Mouse (Mus musculus) c-Kit-positive CD71-positive TER-119-negative erythroid progenitor cells, embryonic 14.5 days (primary cell): Measurements from ENCODE around the gene Mknk1.

Experiments used
- DNase-seq: peaks from one replicate; pipeline ENCODE4 v3.0.0-alpha.2; 2013; ENCODE audit warnings: low read depth

Mknk1 gene

GRCm38 (mm10) chr4:115847377-115847776, 8.4 kb downstream of the Mknk1 start:
- DNase-seq = no peak

- DNase-seq = no peak
These were observed 9.1 kb downstream of the Mknk1 start for GRCm38 (mm10) chr4:115848083-115848482.

DNA sequence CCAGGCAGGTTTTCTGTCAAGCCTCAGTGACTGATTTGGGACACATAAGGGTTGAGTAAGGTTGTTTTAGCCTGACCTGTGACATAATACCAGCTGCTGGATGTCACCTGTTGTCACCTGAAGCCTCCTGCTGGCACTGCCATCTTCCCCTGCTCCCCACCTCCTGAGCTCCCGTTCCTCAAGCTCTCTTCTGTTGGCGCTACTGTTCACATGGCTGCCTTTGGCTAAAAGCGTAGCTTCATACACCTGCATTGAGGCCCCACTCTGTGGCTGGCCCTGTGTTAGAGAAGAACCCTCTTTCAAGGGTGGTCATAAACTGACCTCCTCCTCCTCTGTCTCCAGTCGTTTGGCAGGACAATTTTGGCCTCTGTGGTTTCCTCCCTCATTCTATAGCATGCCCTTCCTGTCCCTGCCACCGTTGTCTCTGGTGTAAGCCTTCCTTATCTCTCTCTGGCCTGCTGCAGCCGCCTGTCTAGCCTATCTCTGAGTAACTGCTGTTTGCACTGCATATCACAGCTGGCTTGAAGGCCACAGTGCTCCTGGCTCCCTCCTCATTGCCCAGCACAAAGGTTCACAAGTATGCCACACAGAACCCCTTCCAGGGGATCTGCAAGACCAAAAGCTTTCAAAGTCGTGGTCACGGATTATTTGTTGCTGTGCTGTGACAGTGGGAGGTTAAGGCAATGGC, 10.1 kb downstream of the Mknk1 start:
- DNase-seq = peak; percentile 76

DNA sequence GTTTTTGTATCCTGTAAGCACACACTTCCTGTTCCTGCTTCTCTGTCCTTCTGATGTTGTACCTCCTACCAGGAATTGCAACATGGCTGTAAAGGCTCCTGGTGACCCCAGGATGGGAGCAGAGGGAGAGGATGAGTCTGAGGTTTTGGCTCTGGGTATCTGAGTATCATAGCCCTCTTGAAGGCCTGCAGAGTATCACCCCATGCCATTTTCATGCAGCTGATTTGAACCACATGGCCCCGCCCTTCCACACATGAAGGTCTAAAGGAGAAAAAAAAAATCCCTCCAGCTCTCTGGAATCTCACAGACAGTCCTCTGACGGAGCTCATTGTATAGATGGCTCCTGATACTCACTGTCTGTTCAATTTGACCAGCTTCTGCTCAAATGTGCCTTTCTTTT, 11.1 kb downstream of the Mknk1 start:
- no peak for DNase-seq

DNA sequence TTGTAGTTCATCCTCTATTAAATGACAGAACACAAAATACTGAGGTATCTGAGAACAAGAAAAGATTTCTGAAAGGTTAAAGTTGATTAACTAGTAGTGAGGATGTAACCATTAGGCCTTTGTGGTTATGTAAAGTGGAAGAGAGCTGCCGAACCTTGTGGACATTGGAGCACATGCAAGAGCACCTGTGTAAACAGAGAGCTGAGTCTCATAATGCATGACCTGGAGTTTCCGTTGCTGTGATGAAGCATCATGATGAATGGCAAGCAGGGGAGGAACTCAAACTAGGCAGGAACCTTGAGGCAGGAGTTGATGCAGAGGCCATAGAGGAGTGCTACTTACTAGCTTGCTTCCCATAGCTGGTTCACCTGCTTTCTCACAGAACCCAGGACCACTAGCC, 11.6 kb downstream of the Mknk1 start:
- DNase-seq = no peak

GRCm38 (mm10) chr4:115851569-115851968, 12.6 kb downstream of the Mknk1 start:
- DNase-seq = no peak

DNA sequence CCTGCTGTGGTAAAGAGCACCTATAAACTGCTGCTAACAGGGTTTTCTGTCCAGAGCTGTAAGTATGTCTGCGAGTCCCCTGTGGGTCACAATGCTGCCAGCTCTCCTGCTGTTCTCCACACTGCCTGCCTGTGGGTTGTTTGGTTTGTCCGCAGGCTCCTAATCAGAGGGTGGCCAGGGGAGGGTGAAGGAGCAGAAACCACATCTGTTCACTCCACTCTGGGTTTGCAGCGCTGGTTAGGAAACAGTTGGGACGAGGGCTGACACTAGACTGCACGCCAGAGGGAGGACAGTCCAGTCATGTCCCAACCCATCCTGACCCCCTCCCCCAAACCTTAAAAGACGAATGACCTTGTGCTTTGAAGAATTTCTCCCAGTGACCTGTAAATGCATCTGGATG, 16.1 kb downstream of the Mknk1 start:
- DNase-seq = no peak

GRCm38 (mm10) chr4:115855609-115856008, 16.6 kb downstream of the Mknk1 start:
- DNase-seq = no peak

- peak; percentile 73 for DNase-seq
These were observed 17.3 kb downstream of the Mknk1 start for GRCm38 (mm10) chr4:115856282-115856681.

- DNase-seq = no peak
These were observed 18.4 kb downstream of the Mknk1 start for GRCm38 (mm10) chr4:115857293-115857883.

DNA sequence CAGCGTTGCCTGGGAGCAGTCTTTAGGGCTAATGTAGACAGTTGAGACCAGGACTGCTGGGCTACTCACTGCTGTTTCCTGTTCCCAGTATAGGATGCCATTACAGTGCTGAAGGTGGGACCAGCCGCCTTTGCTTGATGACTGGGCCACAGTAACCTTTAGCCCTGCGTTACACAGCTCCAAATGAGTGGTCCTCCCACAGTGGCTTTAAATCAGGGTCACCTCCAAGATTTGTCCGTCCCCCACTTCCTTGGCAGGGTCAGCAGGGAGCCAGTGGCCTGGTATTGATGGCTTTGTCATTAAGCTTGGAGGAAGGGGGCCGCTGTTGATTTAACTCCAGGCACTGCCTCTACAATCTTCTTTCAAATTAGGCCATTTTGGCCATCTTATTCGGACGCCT, 24.4 kb downstream of the Mknk1 start:
- no peak for DNase-seq

DNA sequence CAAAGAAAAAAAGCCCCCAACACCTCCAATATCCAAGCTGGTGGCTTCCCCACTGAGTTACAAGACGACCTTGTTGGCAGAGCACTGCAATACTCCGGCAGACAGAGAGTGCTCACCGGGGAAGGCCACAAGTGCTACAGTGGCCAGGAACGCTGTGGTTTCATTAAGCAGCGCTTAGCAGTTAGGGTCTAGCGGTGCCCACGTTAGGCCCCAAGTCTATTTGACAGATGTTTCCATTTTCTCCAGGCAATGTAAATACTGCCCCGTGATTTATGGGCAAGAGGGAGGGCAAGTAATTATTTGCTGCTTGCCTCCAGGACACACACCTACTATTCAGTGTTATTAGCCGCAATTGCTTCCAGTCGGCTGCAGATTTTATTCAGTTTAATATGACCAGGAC, 24.9 kb downstream of the Mknk1 start:
- no peak for DNase-seq

DNA sequence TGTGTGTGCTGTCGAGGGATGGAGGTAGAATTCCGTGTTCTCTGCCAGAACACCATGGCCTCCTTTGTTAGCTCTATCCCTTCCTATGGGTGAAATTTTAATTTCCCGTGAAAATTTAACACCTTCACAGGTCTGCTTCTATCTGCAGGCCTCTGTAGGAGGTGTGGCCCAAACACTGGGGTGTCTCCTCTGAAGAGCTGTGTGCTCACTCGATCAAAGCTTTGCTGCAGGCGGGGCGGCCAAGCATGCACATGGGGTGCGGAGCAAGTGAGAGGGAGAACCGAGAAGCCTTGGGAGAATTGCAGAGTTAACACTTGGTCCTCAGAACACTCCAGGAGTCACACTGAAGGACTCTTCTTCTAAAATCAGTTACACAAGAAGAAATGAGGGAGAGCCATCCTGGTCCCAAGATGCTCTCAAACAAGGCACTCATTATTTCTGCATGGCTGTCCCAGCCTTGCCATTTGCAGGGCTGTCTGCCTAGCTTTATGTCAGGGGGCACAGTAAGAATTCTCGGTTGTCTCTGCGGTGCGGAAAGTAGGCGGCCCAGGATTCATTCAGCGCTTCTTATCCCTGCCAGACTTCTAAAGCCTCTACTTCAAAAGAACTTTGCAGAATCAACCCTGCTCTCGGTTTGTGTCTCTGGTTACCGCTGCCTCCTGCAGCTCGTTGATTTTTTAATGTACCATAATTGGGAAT, 30.7 kb downstream of the Mknk1 start:
- DNase-seq = no peak

DNA sequence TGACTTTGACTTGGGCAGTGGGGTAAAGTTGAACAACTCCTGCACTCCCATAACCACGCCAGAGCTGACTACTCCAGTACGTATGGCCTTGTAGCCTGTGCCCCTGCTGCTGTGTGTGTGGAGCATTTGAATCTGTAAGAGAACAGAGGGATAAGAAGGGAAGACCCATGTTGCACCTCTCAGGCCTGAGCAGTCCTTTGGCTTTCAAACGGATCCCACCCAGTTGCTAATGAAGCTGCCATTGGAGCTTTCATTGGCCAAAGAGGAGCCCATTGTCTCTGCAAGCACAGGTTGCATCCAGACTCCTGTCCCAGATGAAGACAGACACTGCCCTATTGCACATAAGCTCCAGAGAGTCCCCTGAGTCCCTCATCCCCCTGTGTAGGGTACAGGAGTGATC, 34.2 kb downstream of the Mknk1 start:
- no peak for DNase-seq

GRCm38 (mm10) chr4:115878216-115878678, 39.2 kb downstream of the Mknk1 start:
- no peak for DNase-seq

DNA sequence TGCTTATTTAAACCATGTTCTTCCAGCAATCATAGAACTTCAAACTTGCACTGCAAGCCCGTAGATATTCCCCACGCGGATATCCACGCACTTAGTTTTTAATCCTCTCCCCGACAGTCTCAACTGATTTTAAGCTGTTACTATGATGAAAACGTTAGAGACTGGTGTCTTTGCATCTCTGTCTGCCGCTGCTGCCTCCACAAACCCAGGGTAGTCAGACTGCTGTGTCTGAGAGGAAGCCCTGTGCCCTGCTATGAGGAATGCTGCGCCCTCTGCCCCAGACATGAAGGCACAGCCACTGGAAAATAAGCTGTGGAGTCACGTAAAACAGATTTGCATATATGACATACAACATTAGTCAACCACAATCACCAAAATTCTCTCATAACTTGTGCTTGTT, 39.8 kb downstream of the Mknk1 start:
- DNase-seq = no peak

- no peak for DNase-seq
These were observed 42.2 kb downstream of the Mknk1 start for GRCm38 (mm10) chr4:115881183-115881582.

- DNase-seq = no peak
These were observed 43.2 kb downstream of the Mknk1 start for GRCm38 (mm10) chr4:115882195-115882594.

DNA sequence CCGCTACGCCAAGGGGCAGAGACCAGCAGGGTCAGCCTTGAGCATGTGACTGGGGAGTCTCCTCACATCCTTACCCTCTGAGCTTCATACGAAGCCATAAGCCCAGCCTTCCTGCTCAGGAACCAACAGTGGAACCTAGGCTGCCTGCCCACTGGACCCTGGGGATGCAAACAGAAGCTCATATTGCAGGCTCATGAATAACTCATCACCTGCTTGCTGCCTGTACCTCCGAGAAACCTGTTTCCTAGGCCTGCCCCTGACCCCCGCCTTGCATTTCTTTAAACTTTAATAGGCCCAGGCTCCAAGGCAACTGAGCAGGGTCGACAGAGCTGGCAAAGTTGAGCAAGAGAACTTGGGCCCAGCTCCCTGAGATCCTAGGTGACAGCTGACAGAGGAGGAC, 45.0 kb downstream of the Mknk1 start, which contains the start of gene Kncn:
Gene Kncn (plus strand): TSS at position 379 of the 400 bp plus-strand sequence.
- DNase-seq = no peak

DNA sequence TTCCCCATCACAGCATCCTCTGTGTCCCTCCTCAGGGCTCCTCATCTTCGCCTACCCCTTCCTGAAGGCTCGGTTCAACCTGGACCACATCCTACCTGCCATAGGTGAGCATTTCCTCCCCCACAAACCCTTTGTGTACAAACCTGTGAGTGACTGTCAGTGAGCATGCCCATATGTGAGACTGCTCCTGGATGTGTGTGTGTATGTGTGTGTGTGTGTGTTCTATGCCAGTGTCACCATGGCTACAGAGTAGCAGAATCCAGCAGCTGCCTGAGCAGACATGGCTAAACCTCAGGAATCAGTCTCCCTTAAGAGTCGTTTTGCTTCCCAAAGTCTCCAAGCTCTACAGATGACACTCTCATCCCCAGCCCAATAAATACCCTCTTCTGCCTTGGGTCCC, 46.8 kb downstream of the Mknk1 start:
- DNase-seq = no peak

DNA sequence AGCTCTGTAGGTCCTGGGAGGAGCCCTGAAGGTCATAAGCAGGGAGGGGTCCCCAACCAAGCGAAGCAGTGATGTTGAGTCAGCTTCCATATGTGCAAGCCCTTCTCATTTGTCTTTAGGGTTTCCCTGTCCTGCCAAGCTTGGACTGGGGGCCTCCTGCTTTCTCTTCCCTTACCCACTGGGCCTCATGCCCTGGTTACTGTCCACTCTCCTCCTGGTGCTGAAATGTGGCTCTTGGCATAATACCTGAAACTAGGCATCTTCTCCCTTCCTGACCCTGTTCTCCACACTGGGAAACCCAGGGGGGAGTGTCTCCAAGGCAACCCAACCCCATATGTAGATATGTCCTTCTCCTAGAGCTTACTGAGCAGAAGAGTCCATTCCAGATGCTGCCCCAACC, 47.9 kb downstream of the Mknk1 start:
- DNase-seq = peak; percentile 27

DNA sequence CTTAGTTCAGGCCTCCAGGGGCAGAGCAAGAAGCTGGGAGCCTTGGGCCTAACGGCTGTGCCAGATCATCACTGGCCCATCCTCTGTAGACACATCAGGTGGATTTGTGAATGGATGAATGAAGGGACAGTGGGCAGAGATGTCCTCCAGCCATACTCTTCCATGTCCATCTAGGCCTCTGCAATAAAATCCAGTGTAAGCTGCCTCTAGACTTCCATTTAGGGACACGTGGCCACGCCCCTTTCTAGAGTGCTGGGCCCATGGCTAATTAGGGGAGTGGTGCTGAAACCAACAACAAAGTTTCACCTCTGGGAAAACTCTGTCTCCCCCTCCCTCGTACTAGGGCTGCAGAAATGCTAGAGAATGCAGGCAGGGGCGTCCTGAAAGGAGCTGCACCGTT, 51.1 kb downstream of the Mknk1 start:
- no peak for DNase-seq

DNA sequence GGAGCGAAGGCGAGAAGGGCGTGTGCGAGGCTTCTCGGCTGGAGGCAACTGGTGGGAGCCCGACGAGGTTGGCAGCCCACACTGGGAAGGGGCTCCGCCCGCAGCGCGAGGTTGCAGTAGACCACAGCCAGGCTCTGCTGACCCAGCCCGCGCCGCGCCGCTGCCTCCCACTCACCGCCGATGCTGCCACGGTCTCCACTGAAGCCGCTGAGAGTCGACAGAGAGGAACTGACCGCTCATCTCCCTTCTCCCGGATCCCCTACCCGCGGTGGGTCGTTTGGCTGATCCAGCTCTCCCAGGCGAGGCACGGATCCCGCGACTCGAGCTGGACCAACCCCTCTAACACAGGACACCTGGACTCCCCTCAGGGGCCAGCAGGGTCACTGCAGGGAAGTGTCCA, 51.6 kb downstream of the Mknk1 start, which contains the start of gene 6430628N08Rik:
Gene 6430628N08Rik (plus strand): TSS at position 113 of the 400 bp plus-strand sequence.
- no peak for DNase-seq
